Mouse (Mus musculus) hindbrain, embryonic 14.5 days (tissue): ENCODE data around the gene Krt34. TPM values are rescaled to one million over a fixed set of nuclear protein-coding genes. Genes with fewer than 3 reads are reported as not detected.

Source experiments
- ATAC-seq: fragments of 200-750 bp; cut with Nextera tagmentation; 2 replicates; pipeline ENCODE4 v1.8.0; 2017; ENCODE audit warnings: moderate number of reproducible peaks, mild to moderate bottlenecking, moderate TSS enrichment, moderate library complexity; ENCODE audit not compliant: low FRiP score
- DNase-seq: peaks from one replicate; pipeline ENCODE4 v3.0.0-alpha.2; 2015; ENCODE audit warnings: low spot score
- H3K27ac ChIP-seq: fragments of 300-500 bp; sonication (generic); 2 replicates; pipeline ENCODE4 v1.5.1; 2014; ENCODE audit warnings: mild to moderate bottlenecking, moderate library complexity
- H3K27me3 ChIP-seq: fragments of 300-500 bp; sonication (generic); 2 replicates; pipeline ENCODE4 v1.6.1; 2014; ENCODE audit warnings: mild to moderate bottlenecking, low read length, mixed read lengths; ENCODE audit not compliant: control insufficient read depth, insufficient read depth
- H3K36me3 ChIP-seq: fragments of 300-500 bp; sonication (generic); replicated peaks from 2 replicates; pipeline ENCODE4 v1.6.1; 2014; ENCODE audit not compliant: control insufficient read depth, insufficient read depth
- H3K4me1 ChIP-seq: fragments of 300-500 bp; sonication (generic); replicated peaks from 2 replicates; pipeline ENCODE4 v1.6.1; 2014; ENCODE audit warnings: antibody characterized with exemption, low read length, mixed read lengths; ENCODE audit not compliant: control insufficient read depth, insufficient read depth
- H3K4me2 ChIP-seq: fragments of 300-500 bp; sonication (generic); replicated peaks from 2 replicates; pipeline ENCODE4 v1.6.1; 2014; ENCODE audit warnings: mild to moderate bottlenecking, moderate library complexity
- H3K4me3 ChIP-seq: fragments of 300-500 bp; sonication (generic); replicated peaks from 2 replicates; pipeline ENCODE4 v1.5.1; 2014; ENCODE audit warnings: mild to moderate bottlenecking, low read length
- H3K9ac ChIP-seq: fragments of 300-500 bp; sonication (generic); 2 replicates; pipeline ENCODE4 v1.6.1; 2014
- H3K9me3 ChIP-seq: fragments of 300-500 bp; sonication (generic); 2 replicates; pipeline ENCODE4 v1.6.1; 2016; ENCODE audit warnings: low read length; ENCODE audit not compliant: control insufficient read depth
- WGBS: fragments of 180-500 bp; shearing (Covaris S2); extraction: QIAGEN DNeasy Blood & Tissue Kit; methylation state at CpG from one replicate; pipeline ENCODE4 v1.1.7; 2014; 5-methylcytosine and 5-hydroxymethylcytosine counted together
- polyA plus RNA-seq: library from polyadenylated mRNA; unstranded; fragments of >200 nt; fragmentation: Nextera tagmentation; extraction: Ambion mirVana; gene quantifications from 2 replicates; pipeline ENCODE4 v1.2.1, GENCODE M21; 2014

The Krt34 gene
- polyA plus RNA-seq, 1 experiment from 2014 or later, result not detected

GRCm38 (mm10) chr11:100006624-100007023 lies 34.7 kb downstream of the Krt34 start:
- WGBS, result 54% methylated on average over 3 of the region's 3 CpGs
- no peak for DNase-seq

GRCm38 (mm10) chr11:100005905-100006304 lies 35.4 kb downstream of the Krt34 start:
- H3K9me3 ChIP-seq, result 0 out of 2 replicates have a peak, but pooled peaks cover 5% of the 10 kb centered on the region
- H3K36me3 ChIP-seq, result no peaks in the 10 kb centered on the region
- H3K27me3 ChIP-seq, result no peaks in the 10 kb centered on the region
- H3K4me2 ChIP-seq, result no peak overlapping the region
- no peak overlapping the region for H3K27ac ChIP-seq
- 91% methylated on average over 8 of the region's 8 CpGs for WGBS
- H3K4me1 ChIP-seq, result no peaks in the 10 kb centered on the region
- ATAC-seq (no peak), DNase-seq (no peak)
- no peak overlapping the region for H3K9ac ChIP-seq
- H3K4me3 ChIP-seq, result no peak overlapping the region

More at GRCm38 (mm10) chr11:100006624-100007023, 34.7 kb downstream of the Krt34 start:
- Histone ChIP-seq H3K27me3 (no peaks in the 10 kb centered on the region), H3K36me3 (no peaks in the 10 kb centered on the region), H3K4me2 (no peak overlapping the region), H3K9me3 (0 out of 2 replicates have a peak, but pooled peaks cover 2% of the 10 kb centered on the region), H3K4me3 (no peak overlapping the region), H3K27ac (no peak overlapping the region), H3K4me1 (no peaks in the 10 kb centered on the region), H3K9ac (no peak overlapping the region)
- no peak for ATAC-seq

- H3K4me3 ChIP-seq, result no peak overlapping the region
- H3K27me3 ChIP-seq, result no peaks in the 10 kb centered on the region
- DNase-seq, result peak; percentile 67
- no peaks in the 10 kb centered on the region for H3K4me1 ChIP-seq
- H3K4me2 ChIP-seq, result no peak overlapping the region
- H3K9ac ChIP-seq, result no peak overlapping the region
- H3K36me3 ChIP-seq, result no peaks in the 10 kb centered on the region
- WGBS, result 28% methylated on average over 6 of the region's 6 CpGs
- 0 out of 2 replicates have a peak, but pooled peaks cover 5% of the 10 kb centered on the region for H3K9me3 ChIP-seq
- ATAC-seq, result no peak
- no peak overlapping the region for H3K27ac ChIP-seq
These were observed 36.5 kb downstream of the Krt34 start for GRCm38 (mm10) chr11:100004846-100005245.

GRCm38 (mm10) chr11:99999091-99999490 lies 42.3 kb downstream of the Krt34 start:
- Histone ChIP-seq H3K4me3 (no peak overlapping the region), H3K36me3 (no peaks in the 10 kb centered on the region), H3K4me2 (no peak overlapping the region), H3K27ac (no peak overlapping the region), H3K9ac (no peak overlapping the region), H3K27me3 (no peaks in the 10 kb centered on the region), H3K9me3 (0 out of 2 replicates have a peak, but pooled peaks cover 5% of the 10 kb centered on the region), H3K4me1 (0 out of 2 replicates have a peak, but pooled peaks cover under 1% of the 10 kb centered on the region)
- 90% methylated on average over 7 of the region's 7 CpGs for WGBS
- ATAC-seq, result no peak
- no peak for DNase-seq

GRCm38 (mm10) chr11:99994384-99994661 lies 47.0 kb downstream of the Krt34 start:
- Histone ChIP-seq H3K4me2 (no peak overlapping the region), H3K9ac (no peak overlapping the region), H3K4me1 (peaks cover 10% of the 10 kb centered on the region; the same call in 1 of the 2 replicates), H3K4me3 (no peak overlapping the region), H3K27ac (no peak overlapping the region), H3K36me3 (no peaks in the 10 kb centered on the region), H3K27me3 (no peaks in the 10 kb centered on the region), H3K9me3 (no peaks in the 10 kb centered on the region)
- 74% methylated on average over 4 of the region's 4 CpGs for WGBS
- DNase-seq (no peak), ATAC-seq (no peak)

- H3K27ac ChIP-seq, result no peak within 1 kb of the TSS
- H3K4me3 ChIP-seq, result peak within 1 kb of the TSS; percentile 14; the same call in 1 of the 2 replicates
- DNase-seq, result no peak
- H3K9ac ChIP-seq, result peak within 1 kb of the TSS; percentile 40
- no peaks in the 10 kb centered on the region for H3K9me3 ChIP-seq
- 30% methylated on average over 26 of the region's 26 CpGs for WGBS
- peaks cover 10% of the 10 kb centered on the region; the same call in 1 of the 2 replicates for H3K4me1 ChIP-seq
- H3K4me2 ChIP-seq, result peak within 1 kb of the TSS; percentile 41
- H3K27me3 ChIP-seq, result no peaks in the 10 kb centered on the region
- no peak for ATAC-seq
- H3K36me3 ChIP-seq, result no peaks in the 10 kb centered on the region
These were observed 47.6 kb downstream of the Krt34 start, which contains the start of gene Krtap17-1 for GRCm38 (mm10) chr11:99993620-99994383. Gene Krtap17-1, minus strand, starts transcription at chr11:99993994.

GRCm38 (mm10) chr11:99990571-99990970 lies 50.8 kb downstream of the Krt34 start:
- 75% methylated on average over 3 of the region's 3 CpGs for WGBS
- Histone ChIP-seq H3K9ac (no peak overlapping the region), H3K4me2 (no peak overlapping the region), H3K9me3 (no peaks in the 10 kb centered on the region), H3K27me3 (no peaks in the 10 kb centered on the region), H3K4me3 (no peak overlapping the region), H3K36me3 (no peaks in the 10 kb centered on the region), H3K27ac (no peak overlapping the region), H3K4me1 (peaks cover 10% of the 10 kb centered on the region; the same call in 1 of the 2 replicates)
- ATAC-seq, result no peak
- DNase-seq, result peak; percentile 30

- DNase-seq (no peak), ATAC-seq (no peak)
- Histone ChIP-seq H3K4me3 (no peak overlapping the region), H3K4me1 (peaks cover 10% of the 10 kb centered on the region; the same call in 1 of the 2 replicates), H3K27ac (no peak overlapping the region), H3K9ac (no peak overlapping the region), H3K4me2 (no peak overlapping the region), H3K27me3 (no peaks in the 10 kb centered on the region), H3K9me3 (no peaks in the 10 kb centered on the region), H3K36me3 (no peaks in the 10 kb centered on the region)
- WGBS, result 87% methylated on average over 6 of the region's 6 CpGs
These were observed 51.4 kb downstream of the Krt34 start for GRCm38 (mm10) chr11:99989881-99990405.

- WGBS, result 92% methylated on average over 3 of the region's 3 CpGs
- H3K4me1 ChIP-seq, result peaks cover 3% of the 10 kb centered on the region; the same call in 1 of the 2 replicates
- no peak overlapping the region for H3K4me3 ChIP-seq
- ATAC-seq (no peak), DNase-seq (no peak)
- H3K27me3 ChIP-seq, result no peaks in the 10 kb centered on the region
- H3K36me3 ChIP-seq, result no peaks in the 10 kb centered on the region
- H3K9me3 ChIP-seq, result no peaks in the 10 kb centered on the region
- H3K4me2 ChIP-seq, result no peak overlapping the region
- H3K9ac ChIP-seq, result no peak overlapping the region
- no peak overlapping the region for H3K27ac ChIP-seq
These were observed 52.8 kb downstream of the Krt34 start for GRCm38 (mm10) chr11:99988530-99988929.
